10 mouse cellular contexts compared by ENCODE assay signal in the genomic region with DNA sequence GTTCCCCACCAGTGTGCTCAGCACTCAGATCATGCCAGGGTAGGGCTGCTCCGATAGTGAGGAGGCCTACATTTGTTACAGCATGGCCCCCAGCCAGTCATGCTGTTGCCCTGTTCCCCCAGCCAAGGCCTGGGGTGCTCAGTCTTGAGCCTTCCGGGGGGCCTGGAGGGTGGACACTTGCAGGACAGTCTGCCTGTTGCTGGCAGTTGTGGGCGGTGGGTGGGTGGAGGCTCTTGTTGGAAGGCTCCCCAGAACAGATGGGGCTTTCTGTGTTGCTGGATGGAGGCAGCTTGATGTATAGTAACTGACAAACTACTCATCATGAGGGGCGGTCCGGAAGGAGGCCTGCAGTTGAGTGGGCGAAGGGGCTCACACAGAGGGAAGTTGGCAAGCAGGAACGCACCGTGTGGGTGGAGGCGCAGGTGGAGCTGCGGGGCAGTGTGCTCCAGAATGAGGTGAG. TPM values are rescaled to one million over a fixed set of nuclear protein-coding genes. Genes with fewer than 3 reads are reported as not detected.
A peak's percentile ranks its signal among the peaks of the same experiment; 100 is the strongest.
DNase-seq lines count a peak whose midpoint lies in the region; ATAC-seq lines count a peak whose summit lies in the region.
"Had no signal": no experiment of that assay in that cellular context is flagged by ENCODE, and none has a peak within 500 bp of the region (broad histone marks: within the 10 kb centered on the region; RNA-seq: fewer than 3 reads in every experiment).

No protein-coding gene starts in this region.

- H3K4me2 ChIP-seq in forebrain, embryonic 14.5 days (ENCODE audit: low read length), result no peak overlapping the region
- no peak overlapping the region for H3K4me2 ChIP-seq in forebrain, embryonic 11.5 days (ENCODE audit: low read depth, low read length, severe bottlenecking)
- H3K4me2 ChIP-seq: lung, embryonic 14.5 days had no signal

- H3K4me3 ChIP-seq in forebrain, embryonic 14.5 days (ENCODE audit: low read depth, low read length), result no peak overlapping the region
- H3K4me3 ChIP-seq in forebrain, embryonic 11.5 days (ENCODE audit: low read depth, low read length), result no peak overlapping the region

- no peaks in the 10 kb centered on the region for H3K4me1 ChIP-seq in forebrain, embryonic 14.5 days (ENCODE audit: control insufficient read depth, insufficient read depth, low read length)
- 0 out of 2 replicates have a peak, but pooled peaks cover 1% of the 10 kb centered on the region for H3K4me1 ChIP-seq in forebrain, embryonic 11.5 days (replicated peaks; ENCODE audit: control insufficient read depth, insufficient read depth, low read length)

- H3K36me3 ChIP-seq in forebrain, embryonic 14.5 days (ENCODE audit: control insufficient read depth, insufficient read depth, low read length), result no peaks in the 10 kb centered on the region
- H3K36me3 ChIP-seq in forebrain, embryonic 11.5 days (ENCODE audit: control insufficient read depth, insufficient read depth, low read length), result no peaks in the 10 kb centered on the region

- no peaks in the 10 kb centered on the region for H3K9me3 ChIP-seq in forebrain, embryonic 14.5 days (replicated peaks; ENCODE audit: control insufficient read depth, low read length)
- no peaks in the 10 kb centered on the region for H3K9me3 ChIP-seq in forebrain, embryonic 11.5 days (ENCODE audit: control insufficient read depth, low read length)

- peak; percentile 55; the same call in 1 of the 2 replicates for ATAC-seq in forebrain, embryonic 14.5 days
- ATAC-seq in forebrain, embryonic 11.5 days (replicated peaks; ENCODE audit: low FRiP score), result no peak

- no peak overlapping the region for H3K27ac ChIP-seq in forebrain, embryonic 14.5 days (ENCODE audit: low read depth, low read length)
- no peak overlapping the region for H3K27ac ChIP-seq in forebrain, embryonic 11.5 days (ENCODE audit: low read depth, low read length)

- peak; percentile 42 for DNase-seq in forebrain, embryonic 14.5 days (ENCODE audit: low spot score)
- no peak for DNase-seq in forebrain, embryonic 11.5 days (ENCODE audit: low spot score)
- DNase-seq in cerebellum, postnatal 36 days, result peak; percentile 49 to 68
- peak; percentile 35 to 50 for DNase-seq in layer of hippocampus, postnatal 25 days (ENCODE audit: extremely low spot score in 1 of 2, low spot score in 1 of 2)
- DNase-seq in right cerebral cortex, postnatal 4 days, result peak; percentile 36
- no peak for DNase-seq in adrenal gland, adult (ENCODE audit: inconsistent age in 2 of 2, low spot score in 1 of 2)
- DNase-seq in urinary bladder, adult 18-20 months (ENCODE audit: low spot score in 2 of 2), result no peak
- no peak for DNase-seq in liver
- DNase-seq: lung, embryonic 14.5 days had no signal

- H3K9ac ChIP-seq in forebrain, embryonic 14.5 days (ENCODE audit: low read length), result no peak overlapping the region
- H3K9ac ChIP-seq in forebrain, embryonic 11.5 days (ENCODE audit: low read length), result no peak overlapping the region
- H3K9ac ChIP-seq: lung, embryonic 14.5 days had no signal

- H3K27me3 ChIP-seq in forebrain, embryonic 14.5 days (replicated peaks; ENCODE audit: control insufficient read depth, insufficient read depth, low read length), result no peaks in the 10 kb centered on the region
- no peaks in the 10 kb centered on the region; the same call in 1 of the 2 replicates for H3K27me3 ChIP-seq in forebrain, embryonic 11.5 days (ENCODE audit: control insufficient read depth, insufficient read depth, low read length)

- 62% methylated on average over 10 of the region's 10 CpGs for WGBS in forebrain, embryonic 14.5 days
- WGBS in forebrain, embryonic 11.5 days, result 68% methylated on average over 10 of the region's 10 CpGs

RNA-seq across cellular contexts. Expression of gene Crygs, which starts 21.4 kb away (rescaled TPM):
- not detected in 2 replicates for polyA plus RNA-seq in forebrain, embryonic 14.5 days (2014; fragmentation: Nextera tagmentation; extraction: Ambion mirVana)
- polyA plus RNA-seq in forebrain, embryonic 11.5 days (2014; fragmentation: Nextera tagmentation; extraction: Ambion mirVana), result not detected in 2 replicates
- not detected for total RNA-seq in layer of hippocampus, postnatal 25 days (2021)
- polyA plus RNA-seq: lung, embryonic 14.5 days; small intestine, adult 2 months had no signal

Comparison
In these comparisons a context has a peak if more than half of its experiments do, and no peak if none do; other contexts are left out.
1. DNase-seq: peak in forebrain, embryonic 14.5 days (single experiment), cerebellum, postnatal 36 days (2 of 2), layer of hippocampus, postnatal 25 days (2 of 2) and right cerebral cortex, postnatal 4 days (single experiment); none in forebrain, embryonic 11.5 days (single experiment), adrenal gland, adult (0 of 2), urinary bladder, adult 18-20 months (0 of 2) and liver (single experiment).